Mouse (Mus musculus) gonadal fat pad, adult 2 months (tissue): Measurements from ENCODE around the gene Entpd1. TPM values are rescaled to one million over a fixed set of nuclear protein-coding genes. Genes with fewer than 3 reads are reported as not detected.

Experiments
- polyA plus RNA-seq: library from polyadenylated mRNA; depleted of rRNA; stranded (reverse); fragments of >200 nt; gene quantifications from 2 replicates; pipeline ENCODE4 v1.2.3, GENCODE M21; 2012; rRNA removed

Entpd1 gene
- polyA plus RNA-seq, 1 experiment: 24.3 TPM

Other genes starting within 250 kb of the Entpd1 start
- 113 and 122 TPM in 2 replicates for gene Sorbs1, start 98.6 kb upstream of the Entpd1 start, polyA plus RNA-seq
- 24.8 and 26.1 TPM in 2 replicates for gene Aldh18a1, start 23.9 kb upstream of the Entpd1 start, polyA plus RNA-seq
- gene Tctn3, start 133 bp upstream of the Entpd1 start, polyA plus RNA-seq: 13.5 and 14.1 TPM in 2 replicates
- 0.05 and 0.10 TPM in 2 replicates for gene Cc2d2b, start 136.4 kb downstream of the Entpd1 start, polyA plus RNA-seq
- 5.1 and 6.9 TPM in 2 replicates for gene Ccnj, start 218.9 kb downstream of the Entpd1 start, polyA plus RNA-seq